Mouse (Mus musculus) olfactory bulb, adult 2 months (tissue): ENCODE data around the gene Aplp1. TPM values are rescaled to one million over a fixed set of nuclear protein-coding genes. Genes with fewer than 3 reads are reported as not detected.

Experiments used
- H3K27ac ChIP-seq: fragments of 200-500 bp; 2 replicates; pipeline ENCODE4 v1.5.1; 2012; ENCODE audit warnings: low read depth, low read length; ENCODE audit not compliant: insufficient read depth
- H3K4me1 ChIP-seq: fragments of 200-500 bp; 2 replicates; pipeline ENCODE4 v1.6.1; 2012; ENCODE audit warnings: low read length; ENCODE audit not compliant: control insufficient read depth, insufficient read depth
- H3K4me3 ChIP-seq: fragments of 200-500 bp; 2 replicates; pipeline ENCODE4 v1.5.1; 2012; ENCODE audit warnings: mild to moderate bottlenecking, low read depth, low read length, moderate library complexity; ENCODE audit not compliant: insufficient read depth
- CTCF ChIP-seq: fragments of 200-500 bp; IDR thresholded peaks from 2 replicates; pipeline ENCODE4 v1.5.1; 2012; ENCODE audit warnings: low read depth, mild to moderate bottlenecking, low read length, moderate library complexity; ENCODE audit not compliant: insufficient read depth
- POLR2A ChIP-seq: fragments of 200-500 bp; IDR thresholded peaks from 2 replicates; pipeline ENCODE4 v1.6.1; 2012; ENCODE audit warnings: mild to moderate bottlenecking, low read depth, low read length, moderate library complexity; ENCODE audit not compliant: insufficient read depth
- WGBS: fragments of 180-500 bp; shearing (Covaris S2); methylation state at CpG from one replicate; pipeline ENCODE4 v1.1.7; 2018; 5-methylcytosine and 5-hydroxymethylcytosine counted together
- polyA plus RNA-seq: library from polyadenylated mRNA; stranded (reverse); fragments of >200 nt; gene quantifications from 2 replicates; pipeline ENCODE4 v1.2.4, GENCODE M21; 2012; ENCODE audit warnings: low replicate concordance; ENCODE audit not compliant: missing spikeins, insufficient read depth, insufficient read length

Gene Aplp1
- polyA plus RNA-seq, 1 experiment, result 174 TPM

DNA sequence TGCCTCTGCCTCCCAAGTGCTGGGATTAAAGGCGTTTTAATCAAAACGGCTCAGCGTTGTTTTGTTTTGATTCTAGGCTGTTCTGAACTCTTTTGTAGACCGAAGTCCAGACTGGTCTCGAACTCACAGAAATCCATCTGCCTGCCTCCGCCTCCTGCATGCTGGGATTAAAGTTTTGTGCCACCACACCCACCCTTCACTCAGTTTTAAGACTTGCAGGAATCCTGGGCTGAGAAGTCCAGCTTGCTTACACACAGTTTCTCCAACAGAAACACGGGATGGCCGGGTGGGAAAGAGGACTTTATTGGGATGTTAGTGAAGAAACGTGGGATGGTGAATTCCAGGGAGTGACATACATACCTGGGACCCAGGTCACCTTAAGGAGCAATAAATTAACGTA lies 10.6 kb downstream of the Aplp1 start:
- WGBS, result 74% methylated on average over 10 of the region's 10 CpGs
- Histone ChIP-seq H3K4me1 (peaks cover 7% of the 10 kb centered on the region), H3K4me3 (no peak overlapping the region), H3K27ac (no peak overlapping the region)
- TF ChIP-seq CTCF, result no peak
- TF ChIP-seq POLR2A, result no peak

DNA sequence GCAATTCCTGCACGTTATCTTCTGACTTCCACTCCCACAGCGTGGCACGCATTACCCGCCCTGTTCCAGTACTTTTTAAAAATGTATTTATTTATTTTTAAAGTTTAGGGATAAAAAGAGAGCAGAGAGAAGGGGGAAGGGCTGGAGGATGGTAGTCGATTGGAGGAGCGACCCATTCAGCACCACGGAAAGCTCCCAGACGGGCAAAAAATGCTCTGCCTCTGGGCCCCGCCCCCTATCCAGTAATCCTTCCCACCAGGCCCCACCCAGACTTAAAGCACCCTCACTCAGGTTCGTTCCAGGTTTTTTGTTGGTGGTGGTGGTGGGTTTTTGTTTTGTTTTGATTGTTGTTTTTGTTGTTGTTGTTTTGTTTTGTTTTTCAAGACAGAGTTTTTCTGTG lies 11.1 kb downstream of the Aplp1 start:
- Histone ChIP-seq H3K27ac (no peak overlapping the region), H3K4me3 (no peak overlapping the region), H3K4me1 (peaks cover 6% of the 10 kb centered on the region)
- WGBS, result 10% methylated on average over 10 of the region's 10 CpGs
- TF ChIP-seq POLR2A, result no peak

DNA sequence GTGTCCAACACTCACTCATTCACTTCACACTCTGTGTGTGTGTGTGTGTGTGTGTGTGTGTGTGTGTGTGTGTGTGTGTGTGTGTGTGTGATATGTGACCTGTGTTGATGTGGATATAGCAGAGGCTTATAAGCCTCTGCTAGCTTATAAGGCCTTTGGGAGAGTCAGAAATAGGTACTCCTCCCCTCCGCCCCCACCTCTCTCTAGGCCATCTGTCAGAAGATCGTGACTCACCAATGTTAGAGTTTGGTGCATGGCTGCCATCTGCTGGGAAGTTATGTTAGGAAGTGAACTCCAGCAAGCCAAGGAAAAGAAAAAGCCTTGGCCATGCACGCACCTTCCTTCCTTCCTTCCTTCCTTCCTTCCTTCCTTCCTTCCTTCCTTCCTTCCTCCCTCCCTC lies 13.5 kb downstream of the Aplp1 start:
- H3K4me3 ChIP-seq, result no peak overlapping the region
- WGBS, result 0% methylated on average over 3 of the region's 3 CpGs
- H3K4me1 ChIP-seq, result peaks cover 5% of the 10 kb centered on the region
- TF ChIP-seq CTCF, result no peak
- peak overlapping the region; percentile 61 for H3K27ac ChIP-seq

DNA sequence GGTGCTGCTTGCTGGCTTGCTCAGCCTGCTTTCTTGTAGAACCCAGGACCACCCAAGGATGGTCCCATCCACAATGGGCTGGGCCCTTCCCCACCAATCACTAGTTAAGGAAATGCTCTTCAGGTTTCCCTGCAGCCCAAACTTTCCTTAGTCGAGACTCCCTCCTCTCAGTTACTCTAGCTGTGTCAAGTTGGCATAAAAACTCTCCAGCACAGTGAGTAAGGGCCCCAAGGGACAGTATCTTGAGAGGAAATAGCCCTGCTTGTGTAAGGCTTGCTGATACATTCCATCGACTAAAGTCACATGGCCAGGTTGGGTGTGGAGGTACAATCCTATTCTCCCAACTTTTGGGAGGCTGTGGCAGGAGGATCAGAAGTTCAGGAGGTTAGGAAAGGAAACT lies 15.1 kb downstream of the Aplp1 start:
- H3K27ac ChIP-seq, result no peak overlapping the region
- no peak for TF ChIP-seq CTCF
- TF ChIP-seq POLR2A, result no peak
- peaks cover 3% of the 10 kb centered on the region; the same call in 1 of the 2 replicates for H3K4me1 ChIP-seq
- no peak overlapping the region for H3K4me3 ChIP-seq
- WGBS, result 67% methylated on average over 2 of the region's 2 CpGs

DNA sequence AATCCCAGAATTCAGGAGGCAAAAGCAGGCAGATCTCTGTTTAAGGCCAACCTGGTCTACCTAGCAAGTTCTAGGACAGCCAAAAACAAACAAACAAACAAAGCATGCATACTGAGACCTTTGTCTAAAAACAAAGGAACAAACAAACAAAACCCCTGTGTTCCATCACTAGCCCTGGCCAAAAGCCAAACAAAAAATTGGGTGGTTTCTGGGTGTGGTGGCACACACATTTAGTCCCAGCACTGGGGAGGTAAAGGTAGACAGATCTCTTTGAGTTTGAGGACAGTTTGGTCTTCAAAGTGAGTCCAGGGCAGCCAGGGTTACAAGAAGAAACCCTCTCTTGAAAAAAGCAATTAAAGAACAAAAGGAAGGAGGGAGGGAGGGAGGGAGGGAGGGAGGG lies 16.0 kb downstream of the Aplp1 start:
- no peak for TF ChIP-seq CTCF
- TF ChIP-seq POLR2A, result no peak
- Histone ChIP-seq H3K4me1 (peaks cover 3% of the 10 kb centered on the region; the same call in 1 of the 2 replicates), H3K4me3 (no peak overlapping the region), H3K27ac (no peak overlapping the region)

DNA sequence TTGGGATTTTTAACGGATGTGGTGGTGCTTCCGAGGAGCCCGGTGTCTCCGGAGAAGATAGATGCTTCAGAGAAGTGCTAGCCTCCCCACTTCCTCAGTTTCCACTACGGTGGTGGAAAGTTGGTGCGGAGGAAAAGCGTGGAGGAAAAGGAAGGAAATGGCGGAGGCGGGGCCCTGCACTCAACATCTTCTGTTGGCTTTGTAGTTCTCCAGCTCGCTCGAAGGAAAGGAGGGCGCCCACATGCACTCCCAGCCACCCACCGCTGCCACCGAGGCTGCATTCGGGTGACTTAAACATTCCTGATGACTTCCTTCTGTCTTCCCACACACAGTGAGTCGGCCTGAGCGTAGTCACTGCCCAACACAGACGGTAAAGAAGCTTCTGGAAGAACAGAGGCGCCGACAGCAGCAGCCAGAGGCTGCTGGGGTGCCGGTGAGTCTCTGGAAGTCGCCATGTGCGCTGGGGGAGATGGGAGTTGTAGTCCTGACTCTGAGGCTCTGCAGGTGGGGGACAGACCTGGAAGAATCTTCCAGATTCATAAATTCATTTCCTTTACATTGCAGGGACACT lies 22.2 kb downstream of the Aplp1 start:
- TF ChIP-seq POLR2A (no peak), CTCF (no peak)
- Histone ChIP-seq H3K4me3 (peak overlapping the region; percentile 74), H3K4me1 (peaks cover 11% of the 10 kb centered on the region), H3K27ac (peak overlapping the region; percentile 83)
- 21% methylated on average over 23 of the region's 23 CpGs for WGBS

DNA sequence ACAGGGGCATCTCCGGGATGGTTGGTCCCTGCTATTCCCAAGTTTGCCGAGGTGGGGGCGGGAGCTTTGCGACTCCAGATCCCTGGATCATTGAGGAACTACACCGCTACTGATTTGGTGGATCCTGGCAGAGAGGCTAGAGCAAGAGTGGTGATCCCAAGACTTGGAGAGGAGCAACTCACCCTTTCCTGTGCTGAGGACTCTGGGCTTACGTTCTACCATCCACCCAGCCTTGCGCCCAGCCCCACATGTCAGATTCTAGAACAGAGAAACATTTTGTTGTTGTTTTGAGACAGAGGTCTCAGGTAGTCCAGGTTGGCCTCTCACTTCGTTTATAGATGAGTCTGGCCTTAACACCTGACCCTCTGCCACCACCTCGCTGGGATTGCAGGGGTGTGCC lies 22.8 kb downstream of the Aplp1 start:
- H3K27ac ChIP-seq, result peak overlapping the region; percentile 83
- peaks cover 11% of the 10 kb centered on the region for H3K4me1 ChIP-seq
- peak overlapping the region; percentile 74 for H3K4me3 ChIP-seq
- WGBS, result 7% methylated on average over 9 of the region's 9 CpGs
- TF ChIP-seq POLR2A (no peak), CTCF (no peak)

DNA sequence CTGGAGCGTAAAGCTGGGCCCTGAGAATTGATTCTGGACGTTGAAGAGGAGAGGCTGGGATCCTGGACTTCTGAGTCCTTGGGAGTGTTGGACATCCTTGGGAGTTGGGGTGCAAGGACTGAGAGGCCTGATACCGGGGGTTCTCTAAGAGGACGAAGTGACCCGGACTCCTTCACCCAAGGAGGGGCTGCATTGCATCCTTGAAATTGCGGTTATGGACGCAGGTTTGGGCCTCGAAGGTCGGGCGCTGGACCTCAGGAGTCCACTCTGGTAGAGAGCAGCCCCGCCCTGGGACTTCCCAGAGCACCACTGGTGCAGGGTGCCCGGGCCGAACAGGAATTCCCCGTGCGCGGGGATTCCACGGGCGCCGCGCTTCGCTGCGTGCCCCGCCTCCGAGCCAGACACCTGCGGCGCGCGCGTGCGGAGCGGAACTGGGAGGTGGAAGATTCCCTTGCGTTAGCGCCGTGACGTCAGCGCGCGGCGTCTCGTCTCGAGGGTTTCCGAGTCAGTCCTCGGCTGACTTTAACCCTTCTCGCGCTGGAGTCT lies 23.4 kb downstream of the Aplp1 start:
- peaks cover 11% of the 10 kb centered on the region for H3K4me1 ChIP-seq
- peak overlapping the region; percentile 83 for H3K27ac ChIP-seq
- H3K4me3 ChIP-seq, result peak overlapping the region; percentile 74
- 0 out of 2 replicates have a peak, but pooled peaks have one; percentile 23 for TF ChIP-seq POLR2A
- TF ChIP-seq CTCF, result no peak
- under 1% methylated on average over 45 of the region's 45 CpGs for WGBS

DNA sequence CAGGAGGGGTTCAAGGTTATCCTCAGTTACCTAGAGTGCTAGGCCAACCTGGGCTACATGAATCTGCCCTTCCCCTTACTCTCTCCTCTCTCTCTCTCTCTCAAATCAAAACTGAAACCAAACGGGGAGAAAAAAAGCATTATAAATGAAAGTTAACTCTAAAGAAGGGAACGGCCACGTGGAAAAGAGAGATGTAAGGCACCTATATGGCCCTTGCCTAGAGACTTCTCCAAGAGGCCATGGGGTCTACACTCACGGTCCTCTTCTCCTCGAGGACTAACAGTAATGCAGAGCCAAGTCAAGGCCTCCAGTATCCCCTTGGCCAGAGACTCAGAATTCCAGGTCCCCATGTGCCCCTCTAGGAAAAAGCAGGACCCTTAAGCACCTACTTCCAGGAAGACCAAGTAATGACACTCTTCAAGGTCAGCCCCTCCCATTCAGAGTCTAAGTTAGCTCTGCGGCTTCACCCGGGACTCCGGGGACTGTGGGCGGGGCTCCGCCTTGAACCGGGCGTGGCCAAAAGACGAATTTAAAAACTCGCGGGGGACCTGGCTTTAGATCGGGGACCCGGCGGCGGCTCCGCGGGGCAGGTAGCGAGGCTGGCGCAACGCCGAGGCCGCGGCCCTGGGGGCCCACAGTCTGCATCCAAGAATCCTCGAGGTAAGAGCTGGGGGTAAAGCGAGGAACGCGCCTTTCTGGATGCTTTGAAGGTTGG lies 24.0 kb downstream of the Aplp1 start, which contains the start of gene Nfkbid:
Gene Nfkbid, plus strand, starts transcription at position 558 of the 715 bp plus-strand sequence.
- TF ChIP-seq POLR2A, result no peak
- TF ChIP-seq CTCF, result no peak
- WGBS, result 9% methylated on average over 31 of the region's 31 CpGs

DNA sequence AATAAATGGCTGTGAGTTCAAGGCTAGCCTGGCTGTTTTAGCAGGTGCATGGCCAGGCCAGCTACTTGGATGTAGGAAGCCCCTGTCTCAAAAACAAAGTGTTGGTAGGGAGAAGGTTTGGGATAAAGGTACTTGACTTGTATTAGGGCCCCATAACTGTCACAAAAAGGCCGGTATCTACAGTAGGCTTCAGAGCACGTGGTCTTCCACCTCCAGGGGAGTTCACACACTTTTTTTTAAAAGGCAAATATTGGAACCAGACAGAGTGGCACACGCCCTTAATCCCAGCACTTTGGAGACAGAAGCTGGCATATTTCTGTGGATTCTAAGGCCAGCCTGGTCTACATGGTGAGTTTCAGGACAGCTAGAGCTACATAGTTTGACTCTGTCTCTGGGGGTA lies 24.7 kb downstream of the Aplp1 start:
- 86% methylated on average over 3 of the region's 3 CpGs for WGBS
- peaks cover 11% of the 10 kb centered on the region for H3K4me1 ChIP-seq

More for the DNA sequence above, 24.0 kb downstream of the Aplp1 start, which contains the start of gene Nfkbid:
- Histone ChIP-seq H3K4me3 (peak within 1 kb of the TSS; percentile 74), H3K27ac (peak within 1 kb of the TSS; percentile 83), H3K4me1 (peaks cover 11% of the 10 kb centered on the region)

More for the DNA sequence above, 24.7 kb downstream of the Aplp1 start:
- Histone ChIP-seq H3K4me3 (no peak overlapping the region), H3K27ac (no peak overlapping the region)
- TF ChIP-seq POLR2A (no peak), CTCF (no peak)
